Mouse (Mus musculus) thymus, adult 18-20 months (tissue): Measurements from ENCODE around the gene Ces1a.

Source experiments
- DNase-seq, 2 experiments: peaks; one replicate each; pipeline ENCODE4 v3.0.0; 2022; ENCODE audit warnings: mixed read lengths in 2 of 2

The Ces1a gene

DNA sequence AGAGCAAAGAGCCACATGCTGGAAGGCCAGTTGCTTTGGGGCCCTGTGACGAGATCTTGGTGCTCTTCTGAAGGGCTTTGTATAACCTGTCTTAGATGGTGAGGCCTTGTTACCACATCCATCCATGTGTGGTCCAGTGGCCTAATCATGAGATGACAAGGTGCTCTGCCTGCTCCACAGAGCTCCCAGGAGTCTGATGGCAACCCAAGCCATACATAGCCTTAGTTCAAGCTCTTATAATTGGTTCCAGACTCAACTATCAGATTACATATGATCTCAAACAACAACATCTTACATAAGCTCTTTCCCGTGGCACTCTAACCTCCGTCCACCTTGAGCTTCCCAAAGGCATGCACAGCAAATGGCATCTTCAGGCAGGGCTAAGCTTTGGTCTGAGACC is at the start of gene Ces1a:
TSS of gene Ces1a (minus strand) at position 101 of the 400 bp plus-strand sequence.
- DNase-seq: no peak

DNA sequence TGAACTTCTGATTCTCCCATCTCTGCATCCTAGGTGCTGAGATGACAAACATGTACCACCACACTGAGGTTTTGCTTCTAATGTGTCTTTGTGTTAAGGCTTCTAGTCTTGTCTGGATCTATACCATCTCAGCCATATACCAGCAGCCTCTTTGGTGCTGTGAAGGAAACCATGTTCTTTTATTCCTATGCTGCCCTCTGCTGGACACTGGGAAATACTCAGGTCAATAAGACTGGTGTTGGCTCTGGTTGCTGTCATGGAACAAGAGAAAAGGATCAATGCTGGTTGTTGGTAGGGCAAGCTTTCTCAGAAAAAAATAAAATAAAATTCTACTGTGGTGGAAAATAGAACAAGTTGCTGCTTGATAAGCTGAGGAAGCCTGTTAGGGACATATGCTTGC is 47.4 kb upstream of the Ces1a start:
- DNase-seq: no peak

DNA sequence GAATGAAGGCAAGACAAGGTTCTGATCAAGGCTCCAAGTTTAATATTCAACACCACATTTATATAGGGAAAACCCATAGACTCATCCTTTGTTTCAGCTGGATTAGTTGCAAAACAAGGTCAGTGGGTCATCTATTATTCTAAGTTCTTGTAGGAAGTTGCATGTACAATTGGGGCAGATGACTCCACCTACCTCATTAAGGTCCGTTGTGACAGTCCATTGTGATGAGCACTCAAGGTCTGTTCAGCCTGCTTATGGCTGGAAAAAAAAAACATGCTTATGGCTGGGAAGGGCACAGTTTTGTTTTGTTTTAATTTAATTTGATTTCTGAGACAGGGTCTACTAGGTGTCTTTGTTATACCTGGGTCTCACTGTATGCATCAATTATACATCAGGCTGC is 43.3 kb upstream of the Ces1a start:
- DNase-seq: no peak

DNA sequence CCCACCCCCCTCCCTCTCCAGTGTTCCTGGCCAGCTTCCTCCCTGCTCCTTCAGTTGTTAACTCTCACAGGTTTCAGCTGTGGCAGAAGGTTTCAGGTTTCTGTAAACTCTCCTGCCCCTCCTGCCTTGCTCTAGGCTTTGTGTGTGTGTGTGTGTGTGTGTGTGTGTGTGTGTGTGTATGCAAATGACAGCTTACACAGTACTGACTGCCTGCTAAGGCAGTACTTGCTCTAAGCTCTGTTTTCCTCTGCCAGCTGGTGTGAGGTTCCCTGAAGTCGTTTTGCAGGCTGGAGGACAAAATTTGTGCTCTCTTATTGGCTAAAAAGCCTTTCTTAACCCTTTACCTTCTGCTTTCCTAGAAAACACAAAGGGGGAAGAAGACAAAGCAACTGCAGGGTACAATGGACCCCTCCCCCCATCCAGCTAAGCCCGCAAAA is 40.7 kb upstream of the Ces1a start:
- DNase-seq: no peak

DNA sequence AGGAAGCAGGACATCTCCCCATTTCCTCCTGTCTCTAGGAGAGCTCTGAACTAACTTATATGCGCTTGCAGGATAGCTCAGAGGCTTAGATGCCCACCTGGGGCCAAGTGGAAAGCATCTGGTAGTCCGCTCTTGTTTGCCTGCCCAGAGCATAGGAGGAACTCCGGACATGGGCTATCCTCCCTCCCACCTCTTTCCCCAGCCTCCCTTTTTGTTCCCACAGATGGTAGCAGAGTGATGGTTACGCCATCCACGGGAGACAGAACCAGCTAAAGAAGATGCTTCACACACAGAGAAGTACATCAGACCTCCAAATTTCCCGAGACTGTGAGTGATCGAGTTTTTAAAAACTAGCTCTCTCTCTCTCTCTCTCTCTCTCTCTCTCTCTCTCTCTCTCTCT is 40.2 kb upstream of the Ces1a start:
- DNase-seq: no peak

DNA sequence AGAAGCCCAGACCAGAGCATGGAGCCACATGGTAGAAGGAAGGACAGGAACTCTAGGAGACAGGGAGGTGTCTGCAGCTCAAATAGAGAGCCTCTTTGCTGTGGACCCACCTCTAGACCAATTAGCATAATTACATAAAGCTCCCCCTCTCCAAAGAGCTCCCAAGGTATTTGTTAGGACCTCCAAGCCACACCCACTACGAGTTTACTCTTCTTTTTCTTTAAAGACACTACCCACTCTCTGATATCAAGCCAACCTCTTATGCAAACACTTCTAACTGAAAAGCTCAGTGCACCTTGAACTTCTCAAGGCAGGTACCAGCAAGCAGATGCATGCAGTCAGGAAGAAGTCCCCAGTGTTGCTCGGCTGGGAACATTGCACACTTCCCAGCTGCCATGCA is 31.9 kb upstream of the Ces1a start, which contains the start of gene Ces1b:
TSS of gene Ces1b (minus strand) at position 131 of the 400 bp plus-strand sequence.
- no peak for DNase-seq

DNA sequence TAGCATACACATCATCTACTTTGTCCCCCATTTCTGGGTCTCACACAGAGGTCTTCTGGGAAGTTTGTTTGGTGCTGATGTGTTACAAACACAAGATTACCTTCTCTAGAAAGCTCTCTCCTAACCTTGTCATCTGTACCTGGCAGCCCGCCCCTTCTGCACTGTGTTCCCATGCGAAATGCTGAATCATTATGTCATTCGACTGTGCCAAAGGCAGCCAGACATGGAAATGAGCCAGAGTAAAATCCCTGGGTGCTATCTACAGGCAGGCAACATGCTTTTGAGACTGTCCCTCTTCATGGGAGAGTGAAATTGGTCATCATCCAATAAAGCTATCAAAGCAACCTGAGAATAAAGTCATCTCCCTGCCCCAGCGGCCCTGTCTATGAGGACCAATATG is 27.3 kb upstream of the Ces1a start:
- no peak for DNase-seq

DNA sequence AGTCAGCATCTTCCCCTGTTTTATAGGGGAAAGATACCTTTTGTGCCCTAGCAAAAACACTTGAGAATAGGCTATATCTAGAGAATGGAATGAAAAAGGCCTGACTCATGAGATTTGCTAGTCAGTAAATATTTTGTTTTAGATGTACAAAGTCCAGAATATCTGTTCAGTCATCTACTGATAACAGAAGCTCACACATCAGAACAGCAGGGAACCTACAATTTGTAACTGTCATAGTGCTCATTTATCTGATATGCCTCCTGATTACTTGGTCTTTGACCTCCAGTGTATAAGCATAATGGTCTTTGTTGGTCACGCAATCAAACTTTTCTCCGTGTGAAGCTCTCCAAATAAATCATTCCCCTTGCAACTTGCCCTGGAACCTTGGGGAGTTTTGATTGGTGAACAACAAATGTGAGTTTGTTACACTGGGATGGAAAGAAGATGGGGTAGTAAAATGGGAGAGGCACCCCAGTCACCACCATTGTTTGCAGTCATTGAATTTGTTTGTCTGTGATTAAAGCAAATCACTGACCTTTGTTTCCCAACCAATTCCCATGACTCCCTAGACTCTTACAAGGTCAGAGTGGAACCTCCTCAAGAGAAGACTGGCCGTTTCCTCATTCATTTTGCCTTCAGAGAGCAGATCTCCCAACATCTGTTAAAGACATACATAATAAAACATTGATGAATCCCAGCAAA is 15.6 kb upstream of the Ces1a start:
- DNase-seq: no peak

DNA sequence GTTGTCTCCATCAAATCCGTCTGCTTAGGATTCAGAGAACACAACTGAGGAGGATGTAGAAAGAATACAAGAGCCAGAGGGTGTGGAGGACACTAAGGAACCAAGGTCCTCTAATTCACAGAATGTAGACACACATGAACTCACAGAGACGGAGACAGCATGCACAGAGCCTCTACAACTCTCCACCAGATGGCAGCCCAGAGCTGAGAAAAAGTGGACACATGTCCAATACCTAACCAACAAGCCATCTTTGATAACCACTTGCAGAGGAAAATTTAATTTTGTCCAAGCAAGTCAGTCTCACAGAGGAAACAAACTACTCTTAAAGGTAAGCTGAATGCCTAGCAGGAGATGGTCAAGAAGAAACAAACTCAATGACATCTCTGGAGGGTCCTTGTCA is 11.2 kb upstream of the Ces1a start:
- DNase-seq: no peak

DNA sequence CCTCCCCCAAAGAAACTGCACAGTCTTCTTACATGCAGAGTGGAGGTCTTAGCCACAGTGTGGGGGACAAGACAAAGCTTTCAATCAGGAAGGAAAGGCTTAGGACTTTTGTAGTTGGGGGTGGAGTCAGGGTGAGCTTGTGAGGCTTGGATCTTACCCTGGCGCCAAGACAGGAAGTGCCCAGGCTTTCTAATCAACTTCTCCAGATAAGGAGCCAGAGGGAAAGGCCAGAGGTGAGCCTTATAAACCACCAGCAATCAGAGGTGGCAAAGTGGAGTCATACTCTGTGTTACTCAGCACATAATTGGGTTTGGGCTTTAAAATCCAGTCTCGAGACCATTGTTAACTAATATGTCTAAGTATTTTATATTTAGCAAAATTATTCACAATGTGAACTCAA is 7.2 kb upstream of the Ces1a start:
- no peak for DNase-seq

DNA sequence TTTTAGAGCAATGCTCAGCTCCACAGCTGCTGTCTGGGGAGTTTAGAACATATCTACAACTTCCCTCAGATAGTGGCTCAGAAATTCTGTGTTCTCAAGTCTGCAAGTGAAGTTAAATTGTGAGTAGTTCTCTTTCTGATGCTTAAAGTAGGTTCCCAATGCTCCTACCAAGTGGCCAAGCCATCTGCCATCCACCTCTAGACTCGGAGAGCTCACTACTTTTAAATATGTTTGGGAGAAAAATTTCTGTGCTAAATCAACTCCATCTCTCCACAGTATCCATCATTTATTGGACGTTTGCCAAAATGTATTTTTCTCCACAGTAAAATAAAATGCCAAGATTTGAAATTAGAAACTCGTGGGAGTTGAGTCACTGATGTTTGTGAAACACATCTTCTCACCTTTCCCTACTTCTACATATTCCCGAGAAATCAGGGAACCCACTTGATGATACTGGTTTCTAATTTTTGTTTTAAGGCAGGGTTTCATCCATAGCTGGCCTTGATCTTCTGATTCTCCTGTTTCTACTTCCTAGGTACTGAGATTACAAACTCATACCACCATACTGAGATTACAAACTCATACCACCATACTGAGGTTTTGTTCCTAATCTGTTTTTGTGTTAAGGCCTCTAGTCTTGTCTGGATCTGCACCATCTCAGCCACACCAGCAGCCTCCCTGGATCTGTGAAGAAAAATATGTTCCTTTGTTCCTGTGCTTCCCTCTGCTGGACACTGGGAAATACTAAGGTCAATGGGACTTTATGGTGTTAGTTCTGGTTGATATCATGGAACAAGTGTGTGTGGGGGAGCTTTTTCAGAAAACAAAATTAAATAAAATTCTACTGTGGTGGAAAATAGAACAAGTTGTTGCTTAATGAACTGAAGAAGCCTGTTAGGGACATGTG is 771 bp upstream of the Ces1a start:
- DNase-seq: no peak

DNA sequence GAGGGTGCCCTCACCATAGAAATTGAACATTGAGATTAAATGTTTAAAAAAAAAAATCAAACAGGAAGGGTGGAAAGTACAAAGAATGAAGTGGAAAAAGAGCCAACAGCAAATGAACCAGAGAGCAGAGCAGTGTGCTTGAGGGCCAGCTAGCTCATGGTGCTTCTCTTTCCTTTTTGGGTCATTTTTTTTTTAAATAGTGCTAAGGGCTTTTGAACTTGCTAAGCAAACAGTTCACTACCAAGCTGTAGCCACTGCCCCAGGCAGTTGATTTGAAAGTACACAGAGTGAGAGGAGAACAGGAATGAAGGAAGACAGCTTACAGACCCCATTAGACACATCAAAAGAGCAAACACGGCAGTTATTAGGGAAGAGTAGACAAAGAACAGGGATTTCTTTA is 4.9 kb downstream of the Ces1a start:
- DNase-seq: no peak

DNA sequence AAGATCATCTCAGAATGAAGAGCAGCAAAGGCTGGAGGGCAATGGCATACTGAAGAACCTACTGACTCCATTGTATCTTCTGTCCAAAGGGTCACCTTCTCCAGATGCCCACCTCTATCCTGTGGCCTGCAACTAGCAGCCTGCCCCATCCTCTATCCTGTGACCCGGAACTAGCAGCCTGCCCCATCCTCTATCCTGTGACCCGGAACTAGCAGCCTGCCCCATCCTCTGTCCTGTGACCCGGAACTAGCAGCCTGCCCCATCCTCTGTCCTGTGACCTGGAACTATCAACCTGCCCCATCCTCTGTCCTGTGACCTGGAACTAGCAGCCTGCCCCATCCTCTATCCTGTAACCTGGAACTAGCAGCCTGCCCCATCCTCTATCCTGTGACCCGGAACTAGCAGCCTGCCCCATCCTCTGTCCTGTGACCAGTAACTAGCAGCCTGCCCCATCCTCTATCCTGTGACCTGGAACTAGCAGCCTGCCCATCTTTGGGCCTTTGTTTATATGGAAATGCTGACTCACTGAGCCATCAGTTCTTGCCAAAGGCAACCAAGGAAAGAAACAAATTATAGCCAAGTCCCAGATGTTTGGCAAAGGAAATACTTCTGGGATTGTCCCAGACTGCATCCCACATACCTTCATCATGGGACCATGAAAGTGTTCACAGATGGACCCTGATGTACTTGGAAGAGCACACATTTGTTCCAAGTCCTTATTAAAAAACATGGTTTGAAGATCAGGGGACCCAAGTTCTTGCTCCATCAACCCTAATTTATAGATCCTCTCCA is 7.0 kb downstream of the Ces1a start:
- no peak for DNase-seq

DNA sequence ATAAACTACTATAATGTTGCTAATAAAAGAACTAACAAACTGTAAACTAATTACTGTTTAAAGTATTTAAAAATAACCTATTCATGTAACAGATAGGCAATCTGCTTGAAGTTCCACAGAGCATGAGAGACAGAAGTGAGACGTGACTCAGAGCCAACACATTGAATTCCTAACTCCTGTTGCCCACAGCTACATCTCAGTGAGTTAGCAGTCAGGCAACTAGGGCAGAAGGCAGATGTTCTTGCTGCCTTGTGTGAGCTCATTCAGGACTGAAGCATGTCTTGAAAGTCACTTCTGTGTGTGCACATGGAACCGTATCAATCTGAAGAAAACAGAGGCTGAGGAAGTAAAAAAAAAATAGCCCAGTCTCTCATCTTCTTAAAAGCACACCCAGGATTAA is 7.7 kb downstream of the Ces1a start:
- DNase-seq: no peak

DNA sequence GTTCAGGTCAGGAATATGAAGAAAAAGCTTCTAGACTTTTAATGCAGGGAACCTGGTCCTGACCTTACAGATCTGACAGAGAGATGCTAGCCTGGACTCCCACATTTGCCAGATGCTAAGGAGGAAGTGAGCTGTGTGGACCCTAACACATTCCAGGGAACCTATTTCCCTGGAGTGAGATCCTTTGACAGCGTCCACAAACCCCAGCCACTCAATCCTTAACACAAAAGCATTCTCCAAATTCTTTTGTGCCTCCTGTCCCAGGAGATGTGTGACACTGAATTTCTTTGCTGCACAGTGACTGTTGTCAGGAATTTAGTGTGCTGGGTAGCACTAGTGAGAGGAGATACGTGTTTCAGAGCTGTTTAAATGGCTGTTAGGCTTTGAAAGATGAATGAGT is 9.2 kb downstream of the Ces1a start:
- DNase-seq: no peak

DNA sequence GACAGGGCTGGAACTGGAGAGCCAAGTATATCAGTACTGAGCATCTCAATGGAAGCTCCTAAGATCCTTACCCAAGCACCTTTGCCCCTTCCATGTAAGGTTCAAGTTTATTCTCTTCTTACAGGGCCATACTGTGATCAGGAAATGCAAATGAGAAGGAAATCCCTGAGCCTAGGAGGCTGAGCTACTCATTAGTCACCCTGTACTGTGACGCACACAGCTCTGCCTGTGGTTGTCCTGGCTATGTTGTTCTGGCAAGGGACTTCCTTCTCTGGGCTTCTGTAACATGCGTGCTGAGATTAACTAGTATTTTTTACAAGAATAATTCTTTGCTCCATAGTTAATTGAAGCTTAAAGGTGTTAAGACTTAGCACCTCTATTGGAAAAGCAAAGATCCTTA is 17.3 kb downstream of the Ces1a start:
- no peak for DNase-seq

DNA sequence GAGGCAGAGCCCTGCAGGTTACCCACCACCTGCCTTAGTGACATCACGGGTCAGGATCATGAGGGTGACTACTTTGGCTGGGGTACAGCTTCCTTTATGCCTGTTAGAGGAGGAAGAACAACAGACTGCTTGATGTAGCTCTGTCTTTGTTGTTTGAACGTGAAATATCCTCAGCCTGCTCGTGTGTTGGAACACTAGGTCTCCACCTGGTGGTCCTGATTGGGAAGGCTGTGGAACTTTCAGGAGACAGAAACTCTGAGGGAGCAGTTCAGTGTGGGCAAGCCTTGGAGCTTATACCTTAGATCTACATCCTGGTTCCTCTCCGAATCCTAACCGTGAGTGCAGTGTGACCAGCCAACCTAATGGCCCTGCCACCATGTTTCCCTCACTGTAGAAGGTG is 26.3 kb downstream of the Ces1a start:
- no peak for DNase-seq

DNA sequence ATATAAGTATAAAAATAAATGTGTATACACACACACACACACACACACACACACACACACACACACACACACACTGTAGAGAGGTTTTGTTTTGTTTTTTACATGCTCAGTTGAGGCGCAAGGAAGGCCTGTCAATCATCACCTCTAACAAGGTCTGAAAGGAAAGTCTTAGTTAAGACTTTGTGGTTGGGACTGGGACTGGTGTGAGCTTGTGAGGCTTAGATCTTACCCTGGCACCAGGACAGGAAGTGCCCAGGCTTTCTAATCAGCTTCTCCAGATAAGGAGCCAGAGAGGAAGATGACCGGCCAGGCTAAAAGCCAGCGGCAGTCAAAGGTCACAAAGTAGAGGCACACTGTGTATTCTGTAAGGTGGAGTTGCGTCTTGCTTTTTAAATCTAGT is 33.7 kb downstream of the Ces1a start:
- no peak for DNase-seq

DNA sequence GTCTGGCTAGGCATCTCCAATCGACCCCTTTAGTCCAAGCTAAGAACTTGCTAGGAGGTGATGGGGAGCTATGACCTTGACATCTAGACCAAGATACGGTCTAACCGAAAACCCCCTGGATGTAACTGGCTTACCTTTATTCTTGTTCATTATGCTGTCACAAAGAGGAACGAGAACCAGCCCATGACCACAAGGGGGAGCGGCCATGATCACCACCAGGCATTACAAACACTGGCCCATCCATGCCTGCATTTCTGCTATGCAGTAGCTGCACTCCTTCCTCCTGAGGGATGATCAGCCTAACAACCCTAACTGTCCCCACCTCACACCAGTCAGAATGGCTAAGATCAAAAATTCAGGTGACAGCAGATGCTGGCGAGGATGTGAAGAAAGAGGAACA is 35.8 kb downstream of the Ces1a start:
- no peak for DNase-seq

DNA sequence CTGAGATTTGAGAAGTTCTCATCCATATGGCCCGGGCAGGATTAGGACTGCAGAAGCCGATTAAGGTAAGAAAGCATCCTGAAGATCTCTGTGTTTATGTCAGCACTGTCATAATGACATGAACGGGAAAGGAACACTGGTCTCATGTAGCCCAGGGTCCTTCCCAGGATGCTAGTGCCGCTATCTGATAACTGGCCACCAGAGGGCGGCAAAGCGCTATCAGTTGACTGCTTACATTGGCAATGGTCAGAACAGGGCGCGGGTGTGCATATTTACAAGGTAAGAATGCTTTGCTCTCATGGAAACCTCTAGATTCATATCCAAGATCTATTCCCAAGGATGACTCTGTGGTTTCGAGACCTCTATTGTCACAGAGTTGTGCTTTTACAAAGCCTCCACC is 36.6 kb downstream of the Ces1a start:
- DNase-seq: peak; percentile 9 to 23

DNA sequence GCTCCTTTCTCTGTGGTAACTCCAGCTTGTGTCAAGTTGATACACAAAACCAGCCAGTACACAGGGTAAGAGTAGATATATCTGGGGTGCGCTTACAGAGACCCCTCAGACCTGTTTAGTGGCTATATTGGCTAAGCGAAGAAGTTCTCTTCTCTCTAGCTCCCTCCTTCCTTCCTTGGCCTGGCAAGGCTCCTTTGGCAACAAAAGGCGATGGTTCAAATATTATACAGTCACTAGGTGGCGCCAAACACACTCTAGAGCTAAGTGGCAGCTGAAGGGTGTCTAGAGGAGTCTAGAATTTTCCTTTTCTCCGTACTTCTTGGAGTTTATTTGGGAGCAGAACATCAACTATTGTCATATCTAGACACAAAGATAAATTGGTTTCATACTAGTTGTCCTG is 37.7 kb downstream of the Ces1a start:
- no peak for DNase-seq

DNA sequence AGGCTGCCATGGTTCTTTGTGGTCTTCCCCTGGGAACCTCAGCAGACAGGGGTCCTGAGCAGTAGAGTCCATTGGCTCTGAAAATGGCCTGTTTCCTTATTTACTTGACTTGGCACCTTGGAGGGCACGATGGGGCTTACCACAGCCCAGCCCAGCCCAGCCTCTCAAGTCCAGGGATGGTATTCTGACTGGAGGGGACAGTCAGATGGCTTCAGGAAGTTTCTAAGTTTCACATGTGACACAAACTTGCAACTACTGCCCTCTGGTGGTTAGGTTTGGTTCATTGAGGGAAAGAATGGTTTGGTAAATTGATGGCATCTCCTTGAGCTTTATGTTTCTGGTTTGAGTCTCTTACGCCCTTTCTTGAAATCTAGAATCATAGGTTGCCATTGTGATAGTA is 49.4 kb downstream of the Ces1a start:
- DNase-seq: no peak

DNA sequence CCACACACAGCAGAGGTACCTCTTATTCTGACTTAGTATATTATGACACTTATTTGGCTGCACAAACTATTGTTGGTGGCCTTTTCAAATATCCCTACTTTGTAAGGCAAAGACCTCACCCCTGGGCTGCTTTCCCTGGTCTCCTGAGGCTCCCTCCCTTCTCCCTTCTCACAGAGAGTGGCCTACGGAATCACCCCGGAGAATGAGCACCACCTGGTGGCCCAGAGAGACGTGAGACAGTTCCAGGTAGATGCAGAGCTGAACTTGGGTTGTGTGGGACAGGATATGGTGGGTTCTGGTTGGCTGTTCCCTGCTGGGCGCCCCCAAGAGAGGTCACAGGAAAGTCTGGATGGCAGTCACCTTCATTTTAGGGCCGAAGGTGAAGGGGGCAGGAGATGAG is 51.2 kb downstream of the Ces1a start:
- DNase-seq: no peak

DNA sequence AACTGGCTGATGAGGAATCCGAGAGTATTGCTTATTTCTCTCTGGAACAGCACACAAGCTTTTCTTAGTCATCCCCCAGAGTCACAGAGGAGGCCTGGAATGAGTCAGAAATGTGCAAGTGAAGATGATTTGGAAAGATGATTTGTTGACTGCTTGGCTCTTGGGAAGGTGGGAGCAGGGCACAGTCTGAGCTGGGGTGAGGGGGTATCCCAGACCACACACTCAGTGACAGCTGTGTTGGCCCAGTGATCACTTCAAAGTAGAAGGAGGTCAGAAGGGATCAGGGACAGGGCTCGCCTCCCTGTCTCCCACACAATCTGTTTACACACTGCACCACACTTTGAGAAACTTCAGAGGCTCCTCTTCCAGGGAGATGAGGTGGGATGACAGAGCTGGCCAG is 63.6 kb downstream of the Ces1a start:
- no peak for DNase-seq
